Mouse (Mus musculus) liver, embryonic 11.5 days (tissue): ENCODE data around the gene Arl5b. TPM values are rescaled to one million over a fixed set of nuclear protein-coding genes. Genes with fewer than 3 reads are reported as not detected.

Experiments used
- ATAC-seq: fragments of 200-750 bp; cut with Nextera tagmentation; replicated peaks from 2 replicates; pipeline ENCODE4 v1.8.0; 2017; ENCODE audit warnings: moderate number of reproducible peaks, mild to moderate bottlenecking, moderate TSS enrichment, moderate library complexity; ENCODE audit not compliant: low FRiP score
- DNase-seq: peaks from one replicate; pipeline ENCODE4 v3.0.0-alpha.2; 2017; ENCODE audit warnings: low spot score
- H3K27ac ChIP-seq: fragments of 300-500 bp; sonication (generic); 2 replicates; pipeline ENCODE4 v1.5.1; 2014; ENCODE audit warnings: mild to moderate bottlenecking, low read depth, low read length, control low read depth
- H3K27me3 ChIP-seq: fragments of 300-500 bp; sonication (generic); replicated peaks from 2 replicates; pipeline ENCODE4 v1.6.1; 2014; ENCODE audit warnings: low read length, mixed read lengths; ENCODE audit not compliant: control insufficient read depth, insufficient read depth
- H3K36me3 ChIP-seq: fragments of 300-500 bp; sonication (generic); 2 replicates; pipeline ENCODE4 v1.6.1; 2014; ENCODE audit warnings: mild to moderate bottlenecking, low read length, moderate library complexity, mixed read lengths; ENCODE audit not compliant: control insufficient read depth, insufficient read depth
- H3K4me1 ChIP-seq: fragments of 300-500 bp; sonication (generic); replicated peaks from 2 replicates; pipeline ENCODE4 v1.6.1; 2014; ENCODE audit warnings: low read length, mixed read lengths; ENCODE audit not compliant: control insufficient read depth, insufficient read depth
- H3K4me2 ChIP-seq: fragments of 300-500 bp; sonication (generic); 2 replicates; pipeline ENCODE4 v1.6.1; 2014; ENCODE audit warnings: mild to moderate bottlenecking, control low read depth, moderate library complexity
- H3K4me3 ChIP-seq: fragments of 300-500 bp; sonication (generic); 2 replicates; pipeline ENCODE4 v1.5.1; 2014; ENCODE audit warnings: low read depth, low read length, control low read depth
- H3K9ac ChIP-seq: fragments of 300-500 bp; sonication (generic); 2 replicates; pipeline ENCODE4 v1.6.1; 2014; ENCODE audit warnings: low read depth, low read length, control low read depth
- H3K9me3 ChIP-seq: fragments of 300-500 bp; sonication (generic); 2 replicates; pipeline ENCODE4 v1.6.1; 2016; ENCODE audit warnings: low read length, inconsistent platforms, mixed read lengths; ENCODE audit not compliant: control insufficient read depth
- WGBS: fragments of 180-500 bp; shearing (Covaris S2); extraction: QIAGEN DNeasy Blood & Tissue Kit; methylation state at CpG from one replicate; pipeline ENCODE4 v1.1.7; 2014; 5-methylcytosine and 5-hydroxymethylcytosine counted together
- polyA plus RNA-seq: library from polyadenylated mRNA; unstranded; fragments of >200 nt; fragmentation: Nextera tagmentation; extraction: Ambion mirVana; gene quantifications from 2 replicates; pipeline ENCODE4 v1.2.1, GENCODE M21; 2014

The Arl5b gene
- polyA plus RNA-seq, 1 experiment from 2014 or later = 17.0 TPM

GRCm38 (mm10) chr2:15054945-15055637, 5.9 kb downstream of the Arl5b start, which contains the start of gene Nsun6:
Nsun6 (minus strand) TSS chr2:15055069.
- no peaks in the 10 kb centered on the region for H3K27me3 ChIP-seq
- peak within 1 kb of the TSS; percentile 79 for H3K27ac ChIP-seq
- H3K9me3 ChIP-seq = no peaks in the 10 kb centered on the region
- WGBS = under 1% methylated on average over 75 of the region's 75 CpGs
- H3K4me3 ChIP-seq = peak within 1 kb of the TSS; percentile 91
- peak; percentile 98 for ATAC-seq
- H3K4me2 ChIP-seq = peak within 1 kb of the TSS; percentile 81
- no peaks in the 10 kb centered on the region for H3K36me3 ChIP-seq
- peaks cover 6% of the 10 kb centered on the region for H3K4me1 ChIP-seq
- H3K9ac ChIP-seq = peak within 1 kb of the TSS; percentile 87
- DNase-seq = peak; percentile 97

GRCm38 (mm10) chr2:15055741-15056151, 6.6 kb downstream of the Arl5b start:
- peak overlapping the region; percentile 79; the same call in 1 of the 2 replicates for H3K27ac ChIP-seq
- H3K4me1 ChIP-seq = peaks cover 6% of the 10 kb centered on the region
- H3K9ac ChIP-seq = peak overlapping the region; percentile 87
- H3K4me3 ChIP-seq = peak overlapping the region; percentile 91
- H3K9me3 ChIP-seq = no peaks in the 10 kb centered on the region
- ATAC-seq (no peak), DNase-seq (no peak)
- WGBS = 2% methylated on average over 15 of the region's 15 CpGs
- no peaks in the 10 kb centered on the region for H3K36me3 ChIP-seq
- H3K4me2 ChIP-seq = peak overlapping the region; percentile 76
- H3K27me3 ChIP-seq = no peaks in the 10 kb centered on the region

- no peak for ATAC-seq
- Histone ChIP-seq H3K4me3 (no peak overlapping the region), H3K4me1 (peaks cover 6% of the 10 kb centered on the region), H3K9me3 (no peaks in the 10 kb centered on the region), H3K27me3 (no peaks in the 10 kb centered on the region), H3K4me2 (no peak overlapping the region), H3K9ac (no peak overlapping the region), H3K27ac (no peak overlapping the region), H3K36me3 (no peaks in the 10 kb centered on the region)
- no peak for DNase-seq
- WGBS = 80% methylated on average over 5 of the region's 5 CpGs
These were observed 9.0 kb downstream of the Arl5b start for GRCm38 (mm10) chr2:15058227-15058626.

DNA sequence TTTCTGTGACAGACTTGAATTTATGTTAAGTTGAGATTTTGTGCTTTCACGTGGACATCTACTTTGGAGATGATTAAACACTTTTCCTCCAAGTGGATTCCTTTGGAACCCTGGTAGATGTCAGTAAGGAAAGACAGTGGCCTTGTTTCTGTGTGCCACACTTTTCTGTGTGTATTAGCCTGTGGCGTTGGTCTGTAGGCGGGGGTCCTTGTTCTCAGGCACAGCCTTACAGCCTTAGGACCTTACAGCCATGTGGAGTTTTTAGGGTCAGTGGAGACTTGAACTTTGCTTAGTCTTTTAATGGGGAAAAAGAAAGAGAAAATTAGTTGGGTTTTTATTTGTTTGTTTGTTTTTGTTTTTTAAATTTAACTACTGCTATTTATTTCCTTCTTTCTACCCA, 11.7 kb downstream of the Arl5b start:
- Histone ChIP-seq H3K4me2 (no peak overlapping the region), H3K36me3 (no peaks in the 10 kb centered on the region), H3K27ac (no peak overlapping the region), H3K4me1 (peaks cover 6% of the 10 kb centered on the region), H3K9me3 (no peaks in the 10 kb centered on the region), H3K27me3 (no peaks in the 10 kb centered on the region), H3K4me3 (no peak overlapping the region), H3K9ac (no peak overlapping the region)
- 84% methylated on average over 3 of the region's 3 CpGs for WGBS
- ATAC-seq (no peak), DNase-seq (no peak)

DNA sequence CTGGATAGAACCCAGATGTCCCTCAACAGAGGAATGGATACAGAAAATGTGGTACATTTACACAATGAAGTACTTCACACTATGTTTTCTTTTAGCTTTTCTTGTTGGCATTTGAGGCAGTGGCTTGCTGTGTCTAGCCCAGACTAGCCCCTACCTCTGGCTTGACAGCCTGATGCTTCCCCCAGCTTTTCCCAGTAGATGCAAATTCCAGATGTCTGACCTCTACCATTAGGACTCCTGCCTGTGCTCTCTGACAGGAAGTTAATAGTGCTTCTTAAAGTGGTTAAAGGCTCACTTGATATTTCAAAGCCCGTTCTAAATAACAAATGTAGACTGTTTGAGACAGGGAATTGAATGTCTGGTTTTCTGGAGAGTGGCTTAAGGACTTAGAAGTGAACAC, 14.6 kb downstream of the Arl5b start:
- WGBS = 67% methylated on average over 1 of the region's 1 CpGs
- no peaks in the 10 kb centered on the region for H3K4me1 ChIP-seq
- no peak for DNase-seq
- no peaks in the 10 kb centered on the region for H3K9me3 ChIP-seq
- no peak overlapping the region for H3K27ac ChIP-seq
- H3K36me3 ChIP-seq = no peaks in the 10 kb centered on the region
- no peaks in the 10 kb centered on the region for H3K27me3 ChIP-seq
- H3K9ac ChIP-seq = no peak overlapping the region
- ATAC-seq = no peak
- H3K4me2 ChIP-seq = no peak overlapping the region
- no peak overlapping the region for H3K4me3 ChIP-seq

DNA sequence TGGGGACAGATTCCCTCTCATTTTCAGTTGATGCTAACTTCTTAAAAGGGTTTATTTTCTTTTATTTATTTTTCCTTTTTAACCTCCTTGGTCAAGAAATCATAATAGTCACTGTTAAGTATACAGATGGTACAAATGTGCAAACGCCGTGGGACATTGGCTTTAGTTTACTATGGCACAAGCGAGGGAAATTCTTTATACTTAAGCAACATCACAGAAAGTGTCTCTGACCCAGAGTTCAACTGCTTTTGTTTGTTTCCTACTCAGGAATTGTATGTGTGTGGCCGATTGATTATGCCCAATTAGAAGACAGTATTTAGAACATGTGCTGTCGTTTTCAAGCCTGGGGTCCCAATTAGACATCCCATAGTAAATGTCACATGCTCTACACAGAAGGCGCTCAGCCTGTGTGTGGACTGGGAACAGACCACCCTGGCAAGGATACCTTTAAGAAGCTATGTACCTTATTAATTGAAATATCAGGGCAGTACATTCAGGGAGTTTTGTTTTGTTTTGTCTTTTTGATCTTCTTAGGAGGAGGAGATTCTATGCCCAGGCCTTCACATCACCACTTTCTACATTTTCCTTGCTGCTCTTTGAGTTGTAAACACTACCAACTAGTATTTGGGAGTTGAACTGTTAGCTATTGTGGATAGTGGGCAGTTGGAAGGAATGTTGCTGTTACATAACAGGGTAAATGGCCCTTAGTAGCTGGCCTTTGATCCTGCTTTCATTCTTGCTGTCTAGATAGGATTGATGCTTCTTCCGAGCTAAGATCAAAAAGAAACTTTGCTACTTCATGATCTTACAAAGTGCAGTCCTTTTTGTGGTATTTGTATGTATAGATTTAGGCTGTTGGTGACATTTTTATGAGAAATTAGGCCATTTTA, 15.4 kb downstream of the Arl5b start:
- Histone ChIP-seq H3K4me3 (no peak overlapping the region), H3K9me3 (no peaks in the 10 kb centered on the region), H3K27me3 (no peaks in the 10 kb centered on the region), H3K4me2 (no peak overlapping the region), H3K4me1 (no peaks in the 10 kb centered on the region), H3K36me3 (no peaks in the 10 kb centered on the region), H3K27ac (no peak overlapping the region), H3K9ac (no peak overlapping the region)
- no peak for ATAC-seq
- DNase-seq = no peak
- 81% methylated on average over 7 of the region's 7 CpGs for whole genome bisulfite sequencing

GRCm38 (mm10) chr2:15065447-15065846, 16.3 kb downstream of the Arl5b start:
- no peak overlapping the region for H3K9ac ChIP-seq
- WGBS = 89% methylated on average over 2 of the region's 2 CpGs
- H3K9me3 ChIP-seq = no peaks in the 10 kb centered on the region
- no peak overlapping the region for H3K4me2 ChIP-seq
- no peaks in the 10 kb centered on the region for H3K4me1 ChIP-seq
- DNase-seq (no peak), ATAC-seq (no peak)
- no peak overlapping the region for H3K27ac ChIP-seq
- no peaks in the 10 kb centered on the region for H3K27me3 ChIP-seq
- no peaks in the 10 kb centered on the region for H3K36me3 ChIP-seq
- no peak overlapping the region for H3K4me3 ChIP-seq

- Histone ChIP-seq H3K4me3 (no peak overlapping the region), H3K36me3 (no peaks in the 10 kb centered on the region), H3K9ac (no peak overlapping the region), H3K27me3 (no peaks in the 10 kb centered on the region), H3K4me1 (no peaks in the 10 kb centered on the region), H3K27ac (no peak overlapping the region; the same call in 1 of the 2 replicates), H3K9me3 (no peaks in the 10 kb centered on the region), H3K4me2 (no peak overlapping the region)
- DNase-seq = no peak
- no peak; the same call in 1 of the 2 replicates for ATAC-seq
- WGBS = 59% methylated on average over 5 of the region's 5 CpGs
These were observed 17.9 kb downstream of the Arl5b start for GRCm38 (mm10) chr2:15067091-15067490.
